Mouse (Mus musculus) small intestine, adult 2 months (tissue): ENCODE measurements around the gene Lmbr1. TPM values are rescaled to one million over a fixed set of nuclear protein-coding genes. Genes with fewer than 3 reads are reported as not detected.

ENCODE experiments used
- H3K27ac ChIP-seq: fragments of 200-500 bp; 2 replicates; pipeline ENCODE4 v1.5.1; 2012; ENCODE audit warnings: low read depth, low read length, control low read depth, inconsistent platforms; ENCODE audit not compliant: insufficient read depth
- H3K27me3 ChIP-seq: fragments of 200-500 bp; 2 replicates; pipeline ENCODE4 v1.6.1; 2012; ENCODE audit warnings: mild to moderate bottlenecking, moderate library complexity, low read length, inconsistent platforms; ENCODE audit not compliant: control insufficient read depth, insufficient read depth
- H3K36me3 ChIP-seq: fragments of 200-500 bp; 2 replicates; pipeline ENCODE4 v1.6.1; 2012; ENCODE audit warnings: mild to moderate bottlenecking, low read length, control low read depth, inconsistent platforms; ENCODE audit not compliant: control insufficient read depth, insufficient read depth
- H3K4me1 ChIP-seq: fragments of 200-500 bp; 2 replicates; pipeline ENCODE4 v1.6.1; 2012; ENCODE audit warnings: low read length, inconsistent platforms, mixed read lengths; ENCODE audit not compliant: control insufficient read depth, insufficient read depth, insufficient read length
- H3K4me3 ChIP-seq: fragments of 200-500 bp; 2 replicates; pipeline ENCODE4 v1.5.1; 2012; ENCODE audit warnings: low read depth, mild to moderate bottlenecking, control low read depth, inconsistent platforms, low read length, moderate library complexity
- CTCF ChIP-seq: fragments of 200-500 bp; IDR thresholded peaks from 2 replicates; pipeline ENCODE4 v1.5.1; 2012; ENCODE audit warnings: low read depth, mild to moderate bottlenecking, control low read depth, inconsistent platforms, low read length, moderate library complexity, mixed read lengths; ENCODE audit not compliant: insufficient replicate concordance, insufficient read length; ENCODE audit errors: extremely low read depth
- POLR2A ChIP-seq: fragments of 200-500 bp; IDR thresholded peaks from 2 replicates; pipeline ENCODE4 v1.6.1; 2012; ENCODE audit warnings: low read depth, mild to moderate bottlenecking, control low read depth, inconsistent platforms, low read length, moderate library complexity
- WGBS: fragments of 180-500 bp; shearing (Covaris S2); methylation state at CpG from one replicate; pipeline ENCODE4 v1.1.7; 2018; 5-methylcytosine and 5-hydroxymethylcytosine counted together
- polyA plus RNA-seq: library from polyadenylated mRNA; depleted of rRNA; stranded (reverse); fragments of >200 nt; gene quantifications from 2 replicates; pipeline ENCODE4 v1.2.3, GENCODE M21; 2012

Gene Lmbr1
- polyA plus RNA-seq, 1 experiment, result 1.5 TPM

DNA sequence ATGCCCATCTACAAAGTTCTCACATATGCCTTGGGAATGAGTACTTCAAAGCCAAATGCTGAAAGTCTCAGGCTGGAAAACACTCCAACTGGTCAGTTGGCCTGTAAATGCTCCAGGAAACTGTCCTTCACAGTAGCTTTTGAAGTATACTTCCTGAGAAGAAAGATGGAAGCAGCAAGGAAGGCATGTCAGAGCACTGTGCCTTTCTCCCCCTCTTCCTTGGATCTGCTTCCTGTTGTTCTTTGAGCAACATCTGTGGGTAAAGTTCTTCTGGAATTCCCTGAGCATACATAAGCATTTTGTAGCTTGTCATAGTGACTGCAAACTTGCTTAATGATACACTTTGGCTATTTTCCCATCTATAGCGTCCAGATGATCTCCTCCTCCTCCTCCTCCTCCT is 9.4 kb upstream of the Lmbr1 start:
- H3K4me3 ChIP-seq, result no peak overlapping the region
- 22% methylated on average over 1 of the region's 1 CpGs for WGBS
- no peak overlapping the region for H3K27ac ChIP-seq
- H3K27me3 ChIP-seq, result no peaks in the 10 kb centered on the region
- no peak for TF ChIP-seq POLR2A
- TF ChIP-seq CTCF, result no peak
- H3K4me1 ChIP-seq, result peaks cover 4% of the 10 kb centered on the region; the same call in 1 of the 2 replicates
- H3K36me3 ChIP-seq, result no peaks in the 10 kb centered on the region

GRCm38 (mm10) chr5:29382776-29383175 is 4.6 kb upstream of the Lmbr1 start:
- WGBS, result 91% methylated on average over 1 of the region's 1 CpGs
- no peaks in the 10 kb centered on the region for H3K27me3 ChIP-seq
- H3K27ac ChIP-seq, result no peak overlapping the region
- no peak for TF ChIP-seq CTCF
- no peak for TF ChIP-seq POLR2A
- no peaks in the 10 kb centered on the region for H3K36me3 ChIP-seq
- H3K4me3 ChIP-seq, result no peak overlapping the region
- H3K4me1 ChIP-seq, result peaks cover 7% of the 10 kb centered on the region; the same call in 1 of the 2 replicates

GRCm38 (mm10) chr5:29380091-29380490 is 1.9 kb upstream of the Lmbr1 start:
- Histone ChIP-seq H3K4me3 (no peak overlapping the region), H3K27me3 (no peaks in the 10 kb centered on the region), H3K36me3 (no peaks in the 10 kb centered on the region), H3K27ac (no peak overlapping the region), H3K4me1 (peaks cover 2% of the 10 kb centered on the region; the same call in 1 of the 2 replicates)
- 69% methylated on average over 2 of the region's 2 CpGs for WGBS
- TF ChIP-seq POLR2A (no peak), CTCF (no peak)

- Histone ChIP-seq H3K27ac (peak overlapping the region; percentile 48), H3K4me3 (peak overlapping the region; percentile 92), H3K27me3 (no peaks in the 10 kb centered on the region), H3K4me1 (peaks cover 2% of the 10 kb centered on the region; the same call in 1 of the 2 replicates), H3K36me3 (no peaks in the 10 kb centered on the region)
- 2% methylated on average over 47 of the region's 47 CpGs for WGBS
- no peak for TF ChIP-seq CTCF
- no peak for TF ChIP-seq POLR2A
Measured at GRCm38 (mm10) chr5:29377590-29378297, 446 bp downstream of the Lmbr1 start.

DNA sequence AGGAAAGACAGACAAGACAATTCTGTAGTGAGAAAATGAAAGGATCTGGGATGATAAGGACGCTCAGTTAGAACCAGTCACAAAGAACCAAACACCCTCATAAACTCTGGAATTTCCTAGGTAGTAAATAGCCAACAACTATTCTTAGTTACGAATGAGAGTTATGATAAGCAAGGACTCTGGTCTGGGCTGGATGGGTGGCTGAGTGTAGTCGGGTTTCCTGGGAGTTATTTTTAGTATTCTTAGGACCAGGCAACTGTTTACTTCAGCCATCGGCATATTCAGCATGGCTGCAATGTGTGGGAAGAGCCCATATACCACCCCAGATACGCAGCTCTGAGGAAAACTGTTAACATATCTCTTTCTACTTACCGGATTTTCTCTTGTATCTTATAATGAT is 14.7 kb downstream of the Lmbr1 start:
- TF ChIP-seq CTCF, result no peak
- TF ChIP-seq POLR2A, result no peak
- no peak overlapping the region for H3K27ac ChIP-seq
- no peaks in the 10 kb centered on the region for H3K4me1 ChIP-seq
- no peaks in the 10 kb centered on the region for H3K27me3 ChIP-seq
- WGBS, result 73% methylated on average over 6 of the region's 6 CpGs
- peaks cover 25% of the 10 kb centered on the region for H3K36me3 ChIP-seq
- no peak overlapping the region for H3K4me3 ChIP-seq

GRCm38 (mm10) chr5:29335836-29336235 is 42.4 kb downstream of the Lmbr1 start:
- H3K4me1 ChIP-seq, result no peaks in the 10 kb centered on the region
- no peaks in the 10 kb centered on the region for H3K27me3 ChIP-seq
- 50% methylated on average over 5 of the region's 5 CpGs for WGBS
- H3K36me3 ChIP-seq, result peaks cover 3% of the 10 kb centered on the region; the same call in 1 of the 2 replicates
- TF ChIP-seq CTCF (no peak), POLR2A (no peak)
- H3K4me3 ChIP-seq, result no peak overlapping the region
- no peak overlapping the region for H3K27ac ChIP-seq

DNA sequence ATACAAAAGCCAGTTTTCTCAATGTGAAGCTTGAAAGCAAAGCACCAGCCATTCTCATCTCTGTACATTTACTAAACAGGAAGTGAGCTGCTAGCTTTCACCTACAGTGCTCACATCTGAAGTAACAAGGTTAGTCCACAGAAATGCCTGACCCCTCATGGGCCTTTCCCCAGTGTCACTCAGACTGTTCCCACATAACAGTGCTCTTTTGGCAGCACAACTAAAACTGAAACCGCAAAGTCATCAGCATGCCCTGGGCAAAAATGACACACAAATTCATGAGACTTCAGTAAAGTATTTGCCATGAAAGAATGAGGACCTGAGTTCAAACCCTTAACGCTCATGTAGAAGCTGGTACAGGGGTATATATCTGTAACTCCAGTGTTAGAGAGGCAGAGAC is 55.7 kb downstream of the Lmbr1 start:
- Histone ChIP-seq H3K4me3 (no peak overlapping the region), H3K27me3 (no peaks in the 10 kb centered on the region), H3K4me1 (no peaks in the 10 kb centered on the region), H3K27ac (no peak overlapping the region), H3K36me3 (0 out of 2 replicates have a peak, but pooled peaks cover 1% of the 10 kb centered on the region)
- 94% methylated on average over 2 of the region's 2 CpGs for WGBS
- no peak for TF ChIP-seq POLR2A
- no peak for TF ChIP-seq CTCF
